Mouse (Mus musculus) ovary, postnatal 10 days (tissue): Measurements from ENCODE around the gene Sept9.
A peak's percentile ranks its signal among the peaks of the same experiment; 100 is the strongest.

ENCODE experiments used
- DNase-seq: peaks from one replicate; pipeline ENCODE4 v3.0.0; 2022; ENCODE audit warnings: low spot score

Sept9 gene

DNA sequence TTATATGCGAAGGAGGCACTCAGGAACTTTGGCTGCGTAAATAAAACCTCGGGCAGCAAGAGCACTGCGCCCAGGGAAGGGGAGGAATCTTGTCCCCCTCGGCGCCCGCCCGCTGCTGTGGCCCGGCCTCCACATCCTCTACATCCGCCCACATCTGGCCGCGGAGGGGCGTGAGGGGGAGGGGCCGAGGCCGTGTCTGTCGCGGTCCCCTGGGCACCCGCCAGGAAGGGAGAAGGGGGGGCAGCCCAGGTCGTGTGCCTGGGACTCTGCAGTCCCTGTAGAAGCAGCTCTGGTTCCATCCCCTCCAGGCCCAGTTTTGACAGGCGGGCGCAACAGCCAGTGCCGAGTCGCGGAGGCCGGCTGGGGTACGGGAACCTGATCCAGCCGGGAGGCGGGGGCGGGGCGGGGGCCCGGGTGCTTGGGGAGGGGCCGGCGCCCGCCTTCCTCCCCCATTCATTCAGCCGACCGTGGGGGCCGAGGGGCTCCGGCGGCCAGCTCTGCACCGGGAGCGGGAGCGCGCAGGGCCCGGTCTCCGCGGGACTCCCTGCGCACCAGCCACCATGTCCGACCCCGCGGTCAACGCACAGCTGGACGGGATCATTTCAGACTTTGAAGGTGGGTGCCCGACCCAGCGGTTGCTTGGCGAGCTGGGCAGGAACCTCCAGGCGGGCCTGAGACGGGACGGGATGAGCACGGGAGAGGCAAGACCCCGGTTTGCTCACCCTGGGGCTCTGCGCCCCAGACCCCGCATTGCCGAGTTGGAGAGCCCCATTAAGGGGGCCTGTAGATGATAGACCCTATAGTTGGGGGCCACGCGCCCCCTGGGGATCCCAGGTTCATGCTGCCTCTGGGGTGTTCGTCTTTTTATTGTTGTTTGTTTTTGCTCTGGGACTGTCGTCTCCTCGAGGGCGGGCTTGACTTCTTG lies 66.8 kb downstream of the Sept9 start:
- DNase-seq: peak; percentile 80

DNA sequence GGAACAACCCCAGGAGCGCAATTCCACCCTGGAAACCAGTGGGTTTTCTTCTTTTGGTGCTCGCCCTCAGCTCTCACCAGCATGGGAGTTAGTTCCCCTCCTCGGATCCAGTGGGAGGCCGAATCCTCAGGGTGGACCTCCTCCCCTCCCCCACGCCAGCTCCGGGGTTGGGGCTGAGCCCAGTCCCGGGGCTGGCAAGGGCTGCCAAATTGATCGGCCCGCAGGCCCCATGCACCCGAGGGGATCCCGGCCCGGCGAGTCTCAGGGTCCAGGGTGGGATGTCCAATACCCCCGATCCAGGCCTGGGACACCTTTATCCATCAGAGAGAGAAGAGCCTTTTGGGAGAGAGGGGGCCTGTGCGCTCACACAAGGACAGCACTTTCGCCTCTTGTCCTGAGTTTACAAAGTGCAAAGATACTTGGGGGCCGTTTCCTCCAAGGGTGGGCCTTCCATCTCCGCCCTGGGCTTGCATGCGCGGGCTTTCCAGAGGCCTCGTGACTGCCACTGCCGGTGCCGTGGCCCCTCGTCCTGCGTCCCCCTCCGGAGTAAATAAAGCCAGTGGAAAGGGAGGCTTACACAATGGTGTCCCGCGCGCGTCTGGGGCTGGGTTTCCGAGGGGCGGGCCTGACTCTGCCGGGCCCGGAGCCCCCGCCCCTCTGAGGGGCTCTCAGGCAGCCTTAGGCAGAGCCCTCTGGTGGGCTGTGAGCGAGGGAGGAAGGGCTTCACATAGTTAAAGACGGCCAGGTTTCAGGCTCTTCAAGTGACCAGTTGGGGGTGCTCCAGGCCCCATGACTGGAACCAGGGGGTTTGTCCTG lies 67.7 kb downstream of the Sept9 start:
- peak; percentile 52 for DNase-seq

DNA sequence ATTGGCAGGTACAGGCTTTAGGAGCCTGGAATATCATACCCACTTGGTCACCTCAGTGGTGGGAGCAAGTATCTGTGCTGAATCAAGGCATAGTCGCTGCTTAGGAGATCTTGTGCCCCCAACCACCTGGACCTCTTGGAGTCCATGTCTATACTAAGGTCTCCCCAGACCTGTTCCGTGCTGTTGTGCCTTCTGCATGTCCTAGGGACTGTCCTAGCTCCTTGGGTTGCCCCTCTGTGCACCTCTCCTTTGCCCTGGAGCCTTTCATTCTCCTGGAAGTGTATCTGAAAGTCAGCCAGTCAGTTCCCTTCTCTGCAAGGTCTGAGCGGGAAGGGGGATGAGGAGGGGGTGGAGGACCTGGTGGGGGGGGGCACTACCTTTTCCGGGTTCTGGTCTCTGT lies 68.4 kb downstream of the Sept9 start:
- no peak for DNase-seq

DNA sequence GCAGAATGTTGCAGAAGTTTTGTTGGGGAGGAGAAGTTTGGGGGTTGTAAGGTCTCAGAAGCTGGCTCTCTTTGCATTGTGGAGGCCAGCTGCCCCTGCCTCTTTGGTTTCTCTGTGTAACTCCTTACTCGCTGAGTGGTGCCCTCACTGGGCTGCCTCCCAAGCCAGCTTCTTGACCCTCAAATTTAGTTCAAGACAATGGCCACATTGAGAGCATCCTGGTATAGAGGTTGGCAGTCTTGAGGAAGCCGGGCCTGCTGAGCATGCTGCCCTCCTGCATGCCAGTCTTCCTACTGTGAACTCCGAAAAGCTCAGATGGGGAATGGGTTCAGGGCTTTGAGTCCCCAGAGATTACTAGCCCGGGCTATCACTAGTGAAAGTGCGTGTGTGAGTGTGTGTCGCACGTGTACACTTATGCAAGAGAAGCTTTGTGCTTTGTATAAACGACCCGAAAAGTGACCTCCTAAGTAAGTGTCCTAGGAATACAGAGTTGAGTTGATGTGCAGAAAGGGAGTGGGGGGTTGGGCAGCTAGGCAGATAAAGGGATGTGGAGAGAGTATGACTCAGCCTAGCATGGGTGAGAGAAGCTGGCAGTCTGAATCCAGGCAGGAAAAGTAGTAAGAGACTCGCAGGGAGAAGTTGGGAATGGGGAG lies 69.0 kb downstream of the Sept9 start:
- no peak for DNase-seq

DNA sequence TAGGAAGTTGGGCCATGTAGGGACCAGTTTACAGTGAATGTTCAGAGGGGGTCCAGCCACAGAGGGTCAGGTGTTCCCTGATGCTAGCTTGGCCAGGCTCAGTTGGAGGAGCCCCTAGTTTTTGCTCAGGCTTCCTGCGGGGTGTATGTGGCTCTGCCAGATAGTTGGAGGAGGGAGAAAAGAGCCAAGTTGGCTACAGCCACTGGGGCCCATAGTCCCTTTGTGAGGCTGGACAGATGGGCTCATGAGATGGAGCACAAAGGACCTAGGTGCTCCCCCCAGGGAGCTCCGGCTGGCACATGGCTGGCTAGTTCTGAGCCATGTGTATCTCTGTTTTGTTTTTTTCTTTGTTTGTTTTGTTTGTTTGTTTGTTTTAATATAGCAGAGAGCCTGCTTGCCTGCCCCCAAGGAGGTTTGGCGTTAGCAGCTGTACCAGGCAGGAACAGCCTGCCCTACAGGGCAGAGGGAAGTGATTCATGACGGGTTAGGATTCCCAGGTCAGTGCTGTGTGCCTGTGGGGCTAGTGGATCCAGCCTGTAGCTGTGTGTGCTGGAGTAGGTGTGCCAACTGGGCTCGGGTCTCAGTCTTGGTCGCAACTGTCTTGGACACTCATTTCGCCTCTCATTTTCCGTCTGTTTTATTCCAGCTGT lies 69.7 kb downstream of the Sept9 start:
- DNase-seq: no peak

DNA sequence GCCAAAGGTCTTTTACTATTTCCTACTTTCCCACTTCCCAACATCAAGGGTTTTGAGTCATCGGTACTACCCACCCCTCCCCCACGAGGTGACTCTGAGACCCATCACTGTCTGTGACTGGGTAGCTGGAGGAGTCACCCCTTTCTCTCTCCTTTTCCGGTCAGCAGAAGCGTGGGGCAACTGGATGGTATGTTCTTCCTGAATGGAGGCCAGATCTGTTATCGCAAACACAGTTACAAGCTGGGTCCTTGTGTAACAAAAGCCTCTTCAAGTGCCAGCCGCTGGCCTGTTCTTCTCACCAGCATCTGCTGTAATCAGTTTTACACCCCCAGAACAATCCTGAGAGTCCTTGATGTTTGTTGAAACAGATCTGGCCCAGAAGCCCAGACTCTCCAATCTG lies 70.5 kb downstream of the Sept9 start:
- no peak for DNase-seq

DNA sequence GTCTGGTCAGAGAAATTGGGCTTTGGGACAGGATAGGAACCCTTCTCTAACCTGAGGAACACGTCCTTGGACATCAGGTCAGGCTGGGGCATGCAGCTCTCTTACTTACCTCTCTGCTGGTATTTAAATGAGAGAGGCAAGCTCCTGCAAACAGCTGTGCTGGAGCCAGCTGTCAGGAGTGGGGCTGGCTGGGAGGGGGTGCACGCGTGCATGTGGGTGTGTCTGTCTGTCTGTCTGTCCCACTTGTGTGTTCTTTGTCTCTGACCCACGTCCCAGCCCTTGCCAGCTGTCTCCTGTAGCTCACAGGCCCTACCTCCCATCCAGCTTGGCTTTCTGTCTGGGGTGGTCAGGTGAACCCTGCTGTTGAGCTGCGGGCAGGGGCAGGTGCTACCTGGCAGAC lies 75.5 kb downstream of the Sept9 start:
- DNase-seq: no peak

DNA sequence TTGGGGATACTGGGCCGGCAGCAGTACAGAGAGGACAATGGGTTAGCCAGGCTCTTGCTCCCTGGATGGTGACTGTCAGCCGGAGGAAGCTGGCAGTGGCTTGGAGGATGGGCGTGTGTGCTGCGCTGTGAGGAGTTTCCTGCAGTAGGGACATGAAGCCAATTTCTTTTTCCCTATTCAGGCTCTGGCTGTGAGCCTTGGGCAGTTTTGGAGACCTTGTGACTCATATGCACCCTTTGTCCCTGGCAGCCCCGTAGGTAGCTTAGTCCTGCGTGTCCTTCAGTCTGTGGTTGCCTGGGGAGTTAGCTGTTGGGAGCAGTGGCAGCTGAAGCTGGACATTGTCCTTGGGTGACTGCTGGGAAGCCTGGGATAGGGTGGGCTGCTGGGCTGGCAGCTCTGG lies 76.5 kb downstream of the Sept9 start:
- DNase-seq: no peak

DNA sequence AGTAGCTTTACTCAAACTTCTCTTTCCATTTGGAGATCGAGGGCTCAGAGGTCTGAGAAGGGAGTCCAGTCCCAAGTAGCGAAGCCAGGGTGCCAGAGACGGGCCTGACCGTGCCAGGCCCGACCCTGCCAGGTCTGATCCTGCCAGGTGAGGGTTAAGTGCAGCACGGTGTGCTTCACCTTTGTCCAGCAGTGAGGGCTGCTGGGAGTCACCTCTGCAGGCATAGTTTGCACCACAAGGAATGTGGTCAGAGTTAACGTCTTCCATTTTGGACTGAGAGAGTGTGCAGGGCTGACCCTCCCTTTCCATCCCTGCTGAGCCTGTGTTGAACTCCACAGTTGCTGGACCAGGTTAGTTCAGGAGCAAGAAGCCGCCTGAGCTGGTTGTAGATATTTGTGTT lies 77.5 kb downstream of the Sept9 start:
- DNase-seq: no peak

DNA sequence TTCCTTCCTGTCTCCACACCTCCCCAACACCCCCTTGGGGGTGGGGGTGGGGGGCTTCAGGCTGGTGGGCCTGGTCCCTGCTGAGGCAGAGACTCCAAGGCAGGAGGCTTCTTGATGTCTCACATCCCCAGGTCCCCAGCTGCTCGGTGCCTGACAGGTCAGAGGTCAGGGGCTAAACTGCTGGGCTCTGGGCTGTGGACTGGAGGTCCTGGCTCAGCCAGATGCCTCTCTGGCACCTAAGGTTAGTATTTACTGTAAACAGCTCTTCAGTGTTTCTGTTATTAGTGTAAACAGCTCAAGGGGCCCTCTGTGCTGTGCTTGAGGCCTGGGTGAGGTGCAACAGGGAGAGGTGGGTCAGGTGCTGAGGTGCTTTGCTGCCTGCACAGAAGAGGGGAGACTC lies 78.7 kb downstream of the Sept9 start:
- no peak for DNase-seq

DNA sequence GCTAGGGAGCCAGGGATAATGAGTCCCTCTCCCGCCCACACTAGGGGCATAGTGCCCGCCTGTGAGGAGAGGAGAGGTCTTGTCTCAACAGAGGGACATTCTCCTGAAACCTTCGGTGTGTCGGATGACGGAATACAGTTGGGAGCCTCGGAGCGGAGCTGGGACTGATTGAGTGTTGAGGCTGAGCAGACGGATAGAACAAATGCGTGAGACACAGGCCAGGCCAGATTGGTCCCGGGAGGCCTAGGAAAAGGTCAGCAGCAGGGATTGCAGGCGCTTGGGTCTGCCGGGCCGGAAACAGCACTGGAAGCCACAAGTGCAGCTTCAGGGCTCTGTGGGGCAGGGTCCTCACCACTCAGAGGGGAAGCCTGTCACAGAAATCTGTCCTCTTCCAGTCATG lies 79.1 kb downstream of the Sept9 start:
- DNase-seq: no peak

DNA sequence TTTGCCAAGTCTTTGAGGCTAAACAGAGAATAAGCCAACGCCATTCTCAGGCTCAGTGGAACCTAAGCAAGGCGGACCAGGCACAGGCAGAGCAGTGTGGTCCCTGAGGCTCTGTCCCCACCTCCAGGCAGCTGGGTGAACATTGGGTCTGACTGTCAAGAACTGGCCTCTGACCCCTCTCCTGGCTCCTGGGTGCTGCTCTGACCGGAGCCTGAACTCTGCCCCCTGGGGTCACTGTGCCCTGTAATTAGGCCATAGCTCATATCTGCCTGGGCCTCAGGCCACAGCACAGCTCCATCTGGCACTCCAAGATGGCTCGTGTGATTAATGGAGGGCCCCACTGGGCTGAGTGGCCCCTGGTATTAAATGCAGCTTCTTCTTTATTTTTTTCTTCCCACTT lies 80.5 kb downstream of the Sept9 start:
- DNase-seq: no peak

DNA sequence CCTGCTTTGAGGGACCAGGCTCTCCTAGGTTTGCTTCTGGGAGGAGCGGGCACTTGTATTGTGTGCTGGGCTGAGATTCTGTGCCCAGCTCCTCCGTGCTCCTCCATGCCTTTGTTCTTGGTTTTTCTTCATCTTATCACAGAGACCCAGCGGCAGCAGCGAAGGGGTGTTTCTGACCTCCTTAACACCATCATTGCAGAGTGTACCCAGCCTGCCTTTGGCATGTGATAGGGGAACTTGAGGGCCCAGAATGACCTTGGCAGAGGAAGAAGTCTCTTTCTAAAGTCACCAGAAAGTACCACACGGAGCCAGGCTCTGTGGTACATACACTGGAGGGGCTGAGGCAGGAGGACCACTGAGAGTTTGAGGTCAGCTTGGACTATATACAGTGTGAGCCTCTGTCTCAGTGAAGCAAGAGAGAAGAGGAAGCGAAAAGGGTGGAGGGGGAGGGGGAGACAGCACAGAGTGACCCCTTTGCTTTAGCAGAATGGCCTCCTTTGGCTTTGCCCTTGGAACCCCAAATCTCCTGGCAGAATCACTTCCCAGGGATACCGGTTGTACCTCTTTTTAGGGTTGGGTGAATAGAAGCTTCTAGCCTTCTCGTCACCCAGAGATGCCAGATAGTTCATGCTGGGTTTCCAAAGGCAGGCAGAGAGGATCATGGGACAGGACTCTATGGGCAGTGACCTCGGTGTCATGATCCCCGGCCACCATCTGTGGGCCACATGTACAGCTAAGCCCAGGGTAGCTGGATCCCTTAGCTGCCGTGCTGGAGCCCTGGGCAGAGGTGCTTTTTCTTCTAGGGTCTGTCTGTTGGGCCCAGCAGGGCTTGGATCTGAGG lies 83.8 kb downstream of the Sept9 start:
- DNase-seq: no peak

DNA sequence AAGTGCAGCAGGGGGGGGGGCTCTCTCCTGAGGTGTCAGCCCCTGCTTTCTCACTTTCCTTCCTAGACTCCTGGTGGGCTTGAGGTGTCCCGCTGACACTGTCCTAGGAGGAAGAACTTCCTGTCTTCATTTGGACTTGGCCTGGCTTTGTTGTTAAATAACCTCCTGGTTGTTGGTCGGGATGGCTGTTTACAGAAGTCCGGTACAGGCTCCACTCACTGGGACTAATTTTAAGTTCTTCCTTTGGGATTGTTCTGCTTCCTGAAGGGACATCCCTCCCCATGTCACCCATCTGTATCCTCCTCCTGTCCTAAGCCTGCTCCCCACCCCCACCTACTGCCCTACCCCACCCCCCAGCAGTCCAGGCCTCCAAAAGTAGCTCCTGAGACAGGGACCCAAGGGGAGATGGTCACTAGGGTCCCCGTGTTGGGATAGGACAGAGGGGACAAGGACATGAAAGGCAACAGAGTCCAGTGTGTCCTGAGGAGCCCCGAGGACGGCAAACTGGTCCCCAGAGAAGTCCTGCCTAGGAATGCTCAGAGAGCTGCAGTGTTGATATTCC lies 84.5 kb downstream of the Sept9 start:
- no peak for DNase-seq

DNA sequence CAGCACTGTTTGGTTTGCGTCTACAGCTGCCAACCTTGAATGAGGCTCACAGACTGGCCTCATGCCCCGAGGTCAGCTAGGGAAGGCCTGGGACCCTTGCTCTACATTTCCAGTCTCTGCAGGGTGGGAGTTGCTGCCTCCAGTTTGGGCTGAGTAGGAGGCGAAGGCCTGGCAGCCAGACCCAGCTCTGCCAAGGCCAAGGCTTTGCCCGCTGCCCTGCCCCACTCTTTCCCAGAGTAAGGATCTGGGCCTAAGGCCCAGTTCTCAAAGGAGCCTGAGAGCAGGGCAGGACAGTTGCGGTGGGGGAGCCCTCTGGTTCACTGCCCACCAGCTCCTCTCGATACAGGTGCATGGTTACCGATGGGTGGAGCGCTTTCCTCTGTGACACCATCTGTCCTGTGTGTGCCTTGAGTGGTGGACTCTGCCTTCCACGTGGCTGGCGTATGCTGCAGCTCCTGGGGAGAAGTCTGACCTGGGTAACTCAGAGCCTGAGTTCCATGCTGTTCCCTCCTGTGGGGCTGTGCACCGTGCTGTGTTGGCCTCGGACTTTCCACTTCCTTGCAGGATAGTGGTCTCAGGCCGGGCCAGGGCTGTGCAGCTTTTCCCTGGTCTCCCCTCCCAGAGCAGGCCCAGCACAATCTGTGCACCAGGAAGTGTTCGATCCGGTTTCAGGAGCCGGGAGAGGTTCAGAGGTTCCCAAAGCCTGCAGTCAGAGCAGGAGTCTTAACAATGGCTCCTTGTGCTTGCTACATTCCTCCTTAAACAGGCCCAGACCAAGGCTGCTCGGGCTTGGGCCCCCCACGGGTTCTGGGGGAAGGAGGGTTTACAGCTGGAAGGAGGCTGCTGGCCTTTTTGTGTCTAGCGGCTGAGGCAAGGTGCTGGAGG lies 85.5 kb downstream of the Sept9 start:
- DNase-seq: no peak

DNA sequence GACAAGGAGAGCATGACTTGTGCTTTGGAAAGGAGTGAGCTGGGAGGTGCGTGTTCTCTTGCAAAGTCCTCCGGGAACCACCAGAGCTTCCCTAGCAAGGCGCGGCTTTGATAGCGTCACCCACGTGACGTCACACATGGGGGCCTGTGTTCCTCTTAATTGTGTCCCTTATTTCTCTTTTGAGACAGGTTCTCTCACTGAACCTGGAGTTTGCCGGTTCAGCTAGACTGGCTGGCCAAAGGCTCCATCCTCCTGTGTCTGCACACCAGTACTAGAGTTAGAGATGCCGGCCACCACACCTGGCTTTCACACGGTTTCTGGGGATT lies 86.1 kb downstream of the Sept9 start:
- no peak for DNase-seq

DNA sequence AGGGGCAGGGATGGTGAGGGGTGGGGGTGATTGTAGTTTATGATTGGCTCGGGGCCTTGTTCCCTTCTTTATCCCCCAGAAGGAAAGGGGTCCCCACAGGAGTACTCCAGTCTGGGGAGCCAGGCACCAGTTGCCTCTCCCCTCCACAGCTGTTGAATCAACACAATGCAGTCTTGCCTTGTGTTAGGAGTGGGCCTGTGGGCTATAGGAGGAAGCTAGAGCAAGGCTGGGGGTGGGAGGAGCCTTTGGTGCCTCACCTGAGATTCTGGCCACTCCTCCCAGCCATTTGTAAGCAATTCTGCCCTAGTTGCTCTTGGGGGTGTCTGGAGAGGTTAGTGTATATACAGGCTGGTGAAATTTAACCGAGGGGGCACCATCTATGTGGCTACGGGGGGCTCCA lies 88.3 kb downstream of the Sept9 start:
- no peak for DNase-seq

DNA sequence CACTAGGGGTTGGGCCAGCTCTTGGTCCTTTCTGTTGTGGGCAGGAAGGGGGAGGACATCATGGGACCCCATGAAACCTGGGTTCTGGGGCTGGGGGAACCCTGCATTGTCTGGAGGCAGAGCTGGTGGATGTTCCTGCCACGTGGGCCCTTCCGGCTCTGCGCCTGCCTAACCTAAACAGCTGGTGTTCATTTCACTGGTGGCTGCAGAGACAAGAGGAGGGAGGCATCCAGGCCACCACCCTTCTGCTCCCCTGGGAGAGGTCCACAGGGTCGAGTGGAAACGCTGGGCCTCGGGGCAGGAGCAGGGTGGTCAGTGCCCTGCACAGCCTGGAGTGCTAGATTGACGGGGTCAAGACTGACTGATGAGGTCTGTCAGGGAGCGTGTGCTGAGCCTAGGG lies 89.3 kb downstream of the Sept9 start:
- no peak for DNase-seq

DNA sequence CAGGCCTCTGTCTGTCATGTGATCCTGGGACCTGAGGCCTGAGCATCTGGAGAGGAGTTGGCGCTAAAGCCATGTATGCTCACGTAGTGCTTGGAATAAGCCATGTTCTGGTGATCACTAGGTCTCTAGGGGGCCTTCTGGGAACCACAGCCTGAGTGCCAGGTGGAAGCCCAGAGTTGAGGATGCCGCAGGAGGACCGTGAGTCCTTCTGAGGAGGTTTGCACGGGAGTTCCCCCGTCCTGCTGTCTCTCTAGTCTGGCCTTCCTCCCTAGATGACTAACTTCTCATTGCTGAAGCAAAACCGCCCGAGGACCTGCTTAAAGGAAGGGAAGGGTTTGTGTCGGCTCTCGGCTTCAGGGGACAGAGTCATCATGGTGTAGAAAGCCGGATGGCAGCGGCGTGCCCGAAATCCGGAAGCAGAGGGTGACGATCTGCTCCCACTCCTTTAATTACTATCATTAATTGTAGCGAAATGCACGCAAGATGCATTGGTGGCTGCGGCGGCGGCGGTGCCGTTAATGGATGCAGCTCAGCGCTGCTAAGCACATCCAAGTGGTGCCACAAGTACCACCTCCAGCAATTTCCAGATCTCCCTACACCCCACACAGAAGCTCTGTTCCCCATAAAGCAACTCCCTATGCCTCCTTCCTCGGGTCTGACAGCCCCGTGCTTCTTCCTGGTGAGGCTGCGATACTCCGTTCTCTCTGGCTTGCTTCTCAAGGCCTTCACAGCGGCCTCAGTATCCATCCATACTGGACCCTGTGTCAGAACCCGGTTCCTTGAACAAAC lies 92.0 kb downstream of the Sept9 start:
- DNase-seq: no peak
